Mouse (Mus musculus): ENCODE results near the gene Klrg2. TPM values are rescaled to one million over a fixed set of nuclear protein-coding genes. Genes with fewer than 3 reads are reported as not detected.
A peak's percentile ranks its signal among the peaks of the same experiment; 100 is the strongest.

Klrg2 gene
- polyA plus RNA-seq, 1 experiment from 2014 or later = 0.30 TPM

- under 1% methylated on average over 78 of the region's 84 CpGs for WGBS
- peak; percentile 54; the same call in 1 of the 2 replicates for ATAC-seq (ENCODE audit: insufficient number of reproducible peaks, insufficient read depth, low FRiP score, low read depth)
- no peaks in the 10 kb centered on the region for H3K9me3 ChIP-seq (ENCODE audit: control insufficient read depth, low read depth, low read length)
Observed at GRCm38 (mm10) chr6:38662714-38663615, 25.9 kb upstream of the Klrg2 start, which contains the start of gene Clec2l. Gene Clec2l (plus strand): TSS chr6:38663069.

GRCm38 (mm10) chr6:38661626-38662025, 24.6 kb upstream of the Klrg2 start:
- WGBS = 68% methylated on average over 4 of the region's 4 CpGs
- H3K4me3 ChIP-seq (ENCODE audit: low read depth, low read length) = no peak overlapping the region

More at GRCm38 (mm10) chr6:38662714-38663615, 25.9 kb upstream of the Klrg2 start, which contains the start of gene Clec2l:
- H3K4me1 ChIP-seq (ENCODE audit: control insufficient read depth, insufficient read depth, low read length) = no peaks in the 10 kb centered on the region
- H3K9ac ChIP-seq (replicated peaks; ENCODE audit: low read depth, low read length) = peak within 1 kb of the TSS; percentile 57
- H3K27me3 ChIP-seq (ENCODE audit: control insufficient read depth, insufficient read depth, low read length) = peaks cover 7% of the 10 kb centered on the region; the same call in 1 of the 2 replicates
- no peak within 1 kb of the TSS for H3K27ac ChIP-seq (ENCODE audit: low read length)
- peak within 1 kb of the TSS; percentile 45 for H3K4me3 ChIP-seq (ENCODE audit: low read depth, low read length)
- H3K36me3 ChIP-seq (ENCODE audit: control insufficient read depth, insufficient read depth, low read length) = no peaks in the 10 kb centered on the region
- H3K4me2 ChIP-seq (replicated peaks; ENCODE audit: low read depth, low read length) = peak within 1 kb of the TSS; percentile 86

GRCm38 (mm10) chr6:38650263-38650937, 13.4 kb upstream of the Klrg2 start:
- no peaks in the 10 kb centered on the region for H3K9me3 ChIP-seq (ENCODE audit: control insufficient read depth, low read depth, low read length)
- H3K4me1 ChIP-seq (ENCODE audit: control insufficient read depth, insufficient read depth, low read length) = no peaks in the 10 kb centered on the region
- no peaks in the 10 kb centered on the region for H3K27me3 ChIP-seq (ENCODE audit: control insufficient read depth, insufficient read depth, low read length)
- H3K27ac ChIP-seq (ENCODE audit: low read length) = no peak overlapping the region
- H3K36me3 ChIP-seq (ENCODE audit: control insufficient read depth, insufficient read depth, low read length) = no peaks in the 10 kb centered on the region
- WGBS = 38% methylated on average over 14 of the region's 14 CpGs
- H3K9ac ChIP-seq (replicated peaks; ENCODE audit: low read depth, low read length) = no peak overlapping the region
- H3K4me3 ChIP-seq (ENCODE audit: low read depth, low read length) = no peak overlapping the region
- no peak overlapping the region for H3K4me2 ChIP-seq (replicated peaks; ENCODE audit: low read depth, low read length)
- ATAC-seq (ENCODE audit: insufficient number of reproducible peaks, insufficient read depth, low FRiP score, low read depth) = peak; percentile 49; the same call in 1 of the 2 replicates

More at GRCm38 (mm10) chr6:38661626-38662025, 24.6 kb upstream of the Klrg2 start:
- ATAC-seq (ENCODE audit: insufficient number of reproducible peaks, insufficient read depth, low FRiP score, low read depth) = no peak
- H3K9me3 ChIP-seq (ENCODE audit: control insufficient read depth, low read depth, low read length) = no peaks in the 10 kb centered on the region
- H3K9ac ChIP-seq (replicated peaks; ENCODE audit: low read depth, low read length) = no peak overlapping the region
- H3K36me3 ChIP-seq (ENCODE audit: control insufficient read depth, insufficient read depth, low read length) = no peaks in the 10 kb centered on the region
- H3K27me3 ChIP-seq (ENCODE audit: control insufficient read depth, insufficient read depth, low read length) = peaks cover 7% of the 10 kb centered on the region; the same call in 1 of the 2 replicates
- no peak overlapping the region for H3K27ac ChIP-seq (ENCODE audit: low read length)
- H3K4me2 ChIP-seq (replicated peaks; ENCODE audit: low read depth, low read length) = no peak overlapping the region
- no peaks in the 10 kb centered on the region for H3K4me1 ChIP-seq (ENCODE audit: control insufficient read depth, insufficient read depth, low read length)

GRCm38 (mm10) chr6:38649545-38649944, 12.5 kb upstream of the Klrg2 start:
- no peak overlapping the region for H3K27ac ChIP-seq (ENCODE audit: low read length)
- no peak overlapping the region for H3K4me3 ChIP-seq (ENCODE audit: low read depth, low read length)
- no peak overlapping the region for H3K9ac ChIP-seq (replicated peaks; ENCODE audit: low read depth, low read length)
- no peaks in the 10 kb centered on the region for H3K27me3 ChIP-seq (ENCODE audit: control insufficient read depth, insufficient read depth, low read length)
- no peak for ATAC-seq (ENCODE audit: insufficient number of reproducible peaks, insufficient read depth, low FRiP score, low read depth)
- no peak overlapping the region for H3K4me2 ChIP-seq (replicated peaks; ENCODE audit: low read depth, low read length)
- H3K9me3 ChIP-seq (ENCODE audit: control insufficient read depth, low read depth, low read length) = no peaks in the 10 kb centered on the region
- no peaks in the 10 kb centered on the region for H3K36me3 ChIP-seq (ENCODE audit: control insufficient read depth, insufficient read depth, low read length)
- no peaks in the 10 kb centered on the region for H3K4me1 ChIP-seq (ENCODE audit: control insufficient read depth, insufficient read depth, low read length)
- WGBS = 66% methylated on average over 3 of the region's 3 CpGs

- H3K4me3 ChIP-seq (ENCODE audit: low read depth, low read length) = no peak overlapping the region
- H3K9ac ChIP-seq (replicated peaks; ENCODE audit: low read depth, low read length) = no peak overlapping the region
- no peaks in the 10 kb centered on the region for H3K9me3 ChIP-seq (ENCODE audit: control insufficient read depth, low read depth, low read length)
- no peak overlapping the region for H3K4me2 ChIP-seq (replicated peaks; ENCODE audit: low read depth, low read length)
- ATAC-seq (ENCODE audit: insufficient number of reproducible peaks, insufficient read depth, low FRiP score, low read depth) = no peak
- H3K36me3 ChIP-seq (ENCODE audit: control insufficient read depth, insufficient read depth, low read length) = no peaks in the 10 kb centered on the region
- H3K4me1 ChIP-seq (ENCODE audit: control insufficient read depth, insufficient read depth, low read length) = no peaks in the 10 kb centered on the region
- no peak overlapping the region for H3K27ac ChIP-seq (ENCODE audit: low read length)
- H3K27me3 ChIP-seq (ENCODE audit: control insufficient read depth, insufficient read depth, low read length) = peaks cover 22% of the 10 kb centered on the region
- WGBS = 71% methylated on average over 3 of the region's 3 CpGs
Observed at GRCm38 (mm10) chr6:38643039-38643438, 6.0 kb upstream of the Klrg2 start.

- 61% methylated on average over 5 of the region's 5 CpGs for WGBS
- Histone ChIP-seq H3K9me3 (ENCODE audit: control insufficient read depth, low read depth, low read length) (no peaks in the 10 kb centered on the region), H3K27me3 (ENCODE audit: control insufficient read depth, insufficient read depth, low read length) (peaks cover 26% of the 10 kb centered on the region), H3K4me1 (ENCODE audit: control insufficient read depth, insufficient read depth, low read length) (no peaks in the 10 kb centered on the region), H3K27ac (ENCODE audit: low read length) (no peak overlapping the region), H3K4me2 (replicated peaks; ENCODE audit: low read depth, low read length) (no peak overlapping the region), H3K9ac (replicated peaks; ENCODE audit: low read depth, low read length) (no peak overlapping the region), H3K4me3 (ENCODE audit: low read depth, low read length) (no peak overlapping the region), H3K36me3 (ENCODE audit: control insufficient read depth, insufficient read depth, low read length) (no peaks in the 10 kb centered on the region)
- no peak for ATAC-seq (ENCODE audit: insufficient number of reproducible peaks, insufficient read depth, low FRiP score, low read depth)
Observed at GRCm38 (mm10) chr6:38642593-38642992, 5.6 kb upstream of the Klrg2 start.

- Histone ChIP-seq H3K27ac (ENCODE audit: low read length) (no peak overlapping the region), H3K4me2 (replicated peaks; ENCODE audit: low read depth, low read length) (no peak overlapping the region), H3K4me3 (ENCODE audit: low read depth, low read length) (no peak overlapping the region), H3K9me3 (ENCODE audit: control insufficient read depth, low read depth, low read length) (no peaks in the 10 kb centered on the region), H3K4me1 (ENCODE audit: control insufficient read depth, insufficient read depth, low read length) (peaks cover 6% of the 10 kb centered on the region; the same call in 1 of the 2 replicates), H3K27me3 (ENCODE audit: control insufficient read depth, insufficient read depth, low read length) (peaks cover 30% of the 10 kb centered on the region), H3K36me3 (ENCODE audit: control insufficient read depth, insufficient read depth, low read length) (no peaks in the 10 kb centered on the region), H3K9ac (replicated peaks; ENCODE audit: low read depth, low read length) (no peak overlapping the region)
- no peak for ATAC-seq (ENCODE audit: insufficient number of reproducible peaks, insufficient read depth, low FRiP score, low read depth)
- WGBS = 41% methylated on average over 5 of the region's 5 CpGs
Observed at GRCm38 (mm10) chr6:38641645-38642044, 4.6 kb upstream of the Klrg2 start.

- no peaks in the 10 kb centered on the region for H3K9me3 ChIP-seq (ENCODE audit: control insufficient read depth, low read depth, low read length)
- no peak overlapping the region for H3K4me2 ChIP-seq (replicated peaks; ENCODE audit: low read depth, low read length)
- no peak overlapping the region for H3K4me3 ChIP-seq (ENCODE audit: low read depth, low read length)
- H3K27ac ChIP-seq (ENCODE audit: low read length) = no peak overlapping the region
- H3K27me3 ChIP-seq (ENCODE audit: control insufficient read depth, insufficient read depth, low read length) = peaks cover 32% of the 10 kb centered on the region
- WGBS = 70% methylated on average over 5 of the region's 5 CpGs
- H3K9ac ChIP-seq (replicated peaks; ENCODE audit: low read depth, low read length) = no peak overlapping the region
- ATAC-seq (ENCODE audit: insufficient number of reproducible peaks, insufficient read depth, low FRiP score, low read depth) = no peak
- H3K36me3 ChIP-seq (ENCODE audit: control insufficient read depth, insufficient read depth, low read length) = no peaks in the 10 kb centered on the region
- peaks cover 9% of the 10 kb centered on the region; the same call in 1 of the 2 replicates for H3K4me1 ChIP-seq (ENCODE audit: control insufficient read depth, insufficient read depth, low read length)
Observed at GRCm38 (mm10) chr6:38641228-38641627, 4.2 kb upstream of the Klrg2 start.
